Mouse (Mus musculus) olfactory bulb, adult 2 months (tissue): ENCODE measurements around the gene Tbc1d16.

Source experiments
- CTCF ChIP-seq: fragments of 200-500 bp; IDR thresholded peaks from 2 replicates; pipeline ENCODE4 v1.5.1; 2012; ENCODE audit warnings: low read depth, mild to moderate bottlenecking, low read length, moderate library complexity; ENCODE audit not compliant: insufficient read depth
- POLR2A ChIP-seq: fragments of 200-500 bp; IDR thresholded peaks from 2 replicates; pipeline ENCODE4 v1.6.1; 2012; ENCODE audit warnings: mild to moderate bottlenecking, low read depth, low read length, moderate library complexity; ENCODE audit not compliant: insufficient read depth

GRCm38 (mm10) chr11:119123522-119124319 lies 104.6 kb downstream of the Tbc1d16 start:
- TF ChIP-seq CTCF (no peak), POLR2A (no peak)
